Mouse (Mus musculus) kidney, embryonic 16.5 days (tissue): ENCODE data around the gene Bank1. TPM values are rescaled to one million over a fixed set of nuclear protein-coding genes. Genes with fewer than 3 reads are reported as not detected.

Source experiments
- ATAC-seq: fragments of 200-750 bp; cut with Nextera tagmentation; 2 replicates; pipeline ENCODE4 v1.8.0; 2017; ENCODE audit warnings: moderate TSS enrichment; ENCODE audit not compliant: low FRiP score, low TSS enrichment
- H3K27ac ChIP-seq: fragments of 300-500 bp; sonication (generic); 2 replicates; pipeline ENCODE4 v1.5.1; 2014; ENCODE audit warnings: low read length
- H3K27me3 ChIP-seq: fragments of 300-500 bp; sonication (generic); 2 replicates; pipeline ENCODE4 v1.6.1; 2014; ENCODE audit warnings: low read length, control low read depth, mixed read lengths; ENCODE audit not compliant: insufficient read depth
- H3K36me3 ChIP-seq: fragments of 300-500 bp; sonication (generic); 2 replicates; pipeline ENCODE4 v1.6.1; 2014; ENCODE audit warnings: low read length, control low read depth, mixed read lengths; ENCODE audit not compliant: insufficient read depth
- H3K4me1 ChIP-seq: fragments of 300-500 bp; sonication (generic); 2 replicates; pipeline ENCODE4 v1.6.1; 2014; ENCODE audit warnings: low read length, control low read depth, mixed read lengths; ENCODE audit not compliant: insufficient read depth
- H3K4me2 ChIP-seq: fragments of 300-500 bp; sonication (generic); replicated peaks from 2 replicates; pipeline ENCODE4 v1.6.1; 2014; ENCODE audit warnings: low read depth, low read length
- H3K4me3 ChIP-seq: fragments of 300-500 bp; sonication (generic); 2 replicates; pipeline ENCODE4 v1.5.1; 2014; ENCODE audit warnings: mild to moderate bottlenecking, low read length
- H3K9ac ChIP-seq: fragments of 300-500 bp; sonication (generic); replicated peaks from 2 replicates; pipeline ENCODE4 v1.6.1; 2014; ENCODE audit warnings: low read length
- H3K9me3 ChIP-seq: fragments of 300-500 bp; sonication (generic); 2 replicates; pipeline ENCODE4 v1.6.1; 2016; ENCODE audit warnings: low read length, control low read depth
- WGBS: fragments of 180-500 bp; shearing (Covaris S2); extraction: QIAGEN DNeasy Blood & Tissue Kit; methylation state at CpG from one replicate; pipeline ENCODE4 v1.1.7; 2014; 5-methylcytosine and 5-hydroxymethylcytosine counted together
- polyA plus RNA-seq: library from polyadenylated mRNA; unstranded; fragments of >200 nt; fragmentation: Nextera tagmentation; extraction: Ambion mirVana; gene quantifications from 2 replicates; pipeline ENCODE4 v1.2.1, GENCODE M21; 2015

Bank1 gene
- polyA plus RNA-seq, 1 experiment from 2014 or later: 0.81 TPM

- ATAC-seq: no peak
- H3K36me3 ChIP-seq: no peaks in the 10 kb centered on the region
- 87% methylated on average over 3 of the region's 3 CpGs for WGBS
- no peak overlapping the region for H3K4me2 ChIP-seq
- H3K4me1 ChIP-seq: no peaks in the 10 kb centered on the region
- H3K9ac ChIP-seq: no peak overlapping the region
- no peaks in the 10 kb centered on the region for H3K27me3 ChIP-seq
- H3K4me3 ChIP-seq: no peak overlapping the region
- H3K9me3 ChIP-seq: no peaks in the 10 kb centered on the region
- no peak overlapping the region for H3K27ac ChIP-seq
Measured at GRCm38 (mm10) chr3:136230602-136231151, 95.2 kb downstream of the Bank1 start.

- H3K9me3 ChIP-seq: no peaks in the 10 kb centered on the region
- ATAC-seq: no peak
- H3K27me3 ChIP-seq: no peaks in the 10 kb centered on the region
- H3K27ac ChIP-seq: no peak overlapping the region
- H3K36me3 ChIP-seq: no peaks in the 10 kb centered on the region
- no peak overlapping the region for H3K9ac ChIP-seq
- H3K4me2 ChIP-seq: no peak overlapping the region
- H3K4me3 ChIP-seq: no peak overlapping the region
- no peaks in the 10 kb centered on the region for H3K4me1 ChIP-seq
- 89% methylated on average over 1 of the region's 1 CpGs for WGBS
Measured at GRCm38 (mm10) chr3:136189661-136190228, 136.1 kb downstream of the Bank1 start.

- ATAC-seq: no peak
- no peak overlapping the region for H3K4me2 ChIP-seq
- no peaks in the 10 kb centered on the region for H3K9me3 ChIP-seq
- no peak overlapping the region for H3K4me3 ChIP-seq
- H3K4me1 ChIP-seq: no peaks in the 10 kb centered on the region
- H3K36me3 ChIP-seq: no peaks in the 10 kb centered on the region
- H3K27ac ChIP-seq: no peak overlapping the region
- H3K27me3 ChIP-seq: no peaks in the 10 kb centered on the region
- WGBS: 86% methylated on average over 3 of the region's 3 CpGs
- H3K9ac ChIP-seq: no peak overlapping the region
Measured at GRCm38 (mm10) chr3:136186548-136187113, 139.2 kb downstream of the Bank1 start.

- Histone ChIP-seq H3K36me3 (no peaks in the 10 kb centered on the region), H3K4me1 (no peaks in the 10 kb centered on the region), H3K4me2 (no peak overlapping the region), H3K9me3 (peaks cover 4% of the 10 kb centered on the region; the same call in 1 of the 2 replicates), H3K27me3 (no peaks in the 10 kb centered on the region), H3K4me3 (no peak overlapping the region), H3K27ac (no peak overlapping the region), H3K9ac (no peak overlapping the region)
- ATAC-seq: no peak
Measured at GRCm38 (mm10) chr3:136171631-136172030, 154.2 kb downstream of the Bank1 start.

GRCm38 (mm10) chr3:136168071-136168470 lies 157.8 kb downstream of the Bank1 start:
- H3K9ac ChIP-seq: no peak overlapping the region
- no peaks in the 10 kb centered on the region for H3K9me3 ChIP-seq
- no peaks in the 10 kb centered on the region for H3K4me1 ChIP-seq
- H3K36me3 ChIP-seq: no peaks in the 10 kb centered on the region
- no peak overlapping the region for H3K27ac ChIP-seq
- no peak; the same call in 1 of the 2 replicates for ATAC-seq
- H3K4me2 ChIP-seq: no peak overlapping the region
- 38% methylated on average over 4 of the region's 4 CpGs for WGBS
- H3K4me3 ChIP-seq: no peak overlapping the region
- no peaks in the 10 kb centered on the region for H3K27me3 ChIP-seq

GRCm38 (mm10) chr3:136166671-136167070 lies 159.2 kb downstream of the Bank1 start:
- Histone ChIP-seq H3K9me3 (no peaks in the 10 kb centered on the region), H3K27ac (no peak overlapping the region), H3K4me1 (no peaks in the 10 kb centered on the region), H3K4me2 (no peak overlapping the region), H3K27me3 (no peaks in the 10 kb centered on the region), H3K36me3 (no peaks in the 10 kb centered on the region), H3K9ac (no peak overlapping the region), H3K4me3 (no peak overlapping the region)
- 61% methylated on average over 4 of the region's 4 CpGs for WGBS
- ATAC-seq: no peak

- no peak for ATAC-seq
Measured at GRCm38 (mm10) chr3:136166033-136166361, 159.9 kb downstream of the Bank1 start.

GRCm38 (mm10) chr3:136165167-136166032 lies 160.5 kb downstream of the Bank1 start:
- Histone ChIP-seq H3K9me3 (no peaks in the 10 kb centered on the region), H3K9ac (no peak overlapping the region), H3K27ac (no peak overlapping the region), H3K4me1 (no peaks in the 10 kb centered on the region), H3K4me2 (no peak overlapping the region), H3K27me3 (no peaks in the 10 kb centered on the region), H3K36me3 (no peaks in the 10 kb centered on the region), H3K4me3 (no peak overlapping the region)
- no peak for ATAC-seq
- WGBS: 84% methylated on average over 7 of the region's 7 CpGs

More at GRCm38 (mm10) chr3:136166033-136166361, 159.9 kb downstream of the Bank1 start:
- no peak overlapping the region for H3K9ac ChIP-seq
- no peak overlapping the region for H3K4me2 ChIP-seq
- H3K4me1 ChIP-seq: no peaks in the 10 kb centered on the region
- no peaks in the 10 kb centered on the region for H3K9me3 ChIP-seq
- no peaks in the 10 kb centered on the region for H3K27me3 ChIP-seq
- WGBS: 67% methylated on average over 2 of the region's 2 CpGs
- H3K36me3 ChIP-seq: no peaks in the 10 kb centered on the region
- H3K27ac ChIP-seq: no peak overlapping the region
- no peak overlapping the region for H3K4me3 ChIP-seq

- Histone ChIP-seq H3K27me3 (no peaks in the 10 kb centered on the region), H3K27ac (no peak overlapping the region), H3K4me3 (no peak overlapping the region), H3K4me2 (no peak overlapping the region), H3K36me3 (no peaks in the 10 kb centered on the region), H3K9ac (no peak overlapping the region), H3K9me3 (no peaks in the 10 kb centered on the region), H3K4me1 (no peaks in the 10 kb centered on the region)
- no peak for ATAC-seq
- WGBS: 81% methylated on average over 2 of the region's 2 CpGs
Measured at GRCm38 (mm10) chr3:136158059-136158458, 167.8 kb downstream of the Bank1 start.

- H3K9ac ChIP-seq: no peak overlapping the region
- H3K4me2 ChIP-seq: no peak overlapping the region
- no peaks in the 10 kb centered on the region for H3K4me1 ChIP-seq
- no peak for ATAC-seq
- H3K9me3 ChIP-seq: no peaks in the 10 kb centered on the region
- H3K36me3 ChIP-seq: no peaks in the 10 kb centered on the region
- WGBS: 63% methylated on average over 1 of the region's 1 CpGs
- no peak overlapping the region for H3K4me3 ChIP-seq
- H3K27ac ChIP-seq: no peak overlapping the region
- no peaks in the 10 kb centered on the region for H3K27me3 ChIP-seq
Measured at GRCm38 (mm10) chr3:136155555-136155954, 170.3 kb downstream of the Bank1 start.
